Mouse (Mus musculus) small intestine, adult 2 months (tissue): ENCODE measurements around the gene Csdc2.
A peak's percentile ranks its signal among the peaks of the same experiment; 100 is the strongest.

Experiments used
- CTCF ChIP-seq: fragments of 200-500 bp; IDR thresholded peaks from 2 replicates; pipeline ENCODE4 v1.5.1; 2012; ENCODE audit warnings: low read depth, mild to moderate bottlenecking, control low read depth, inconsistent platforms, low read length, moderate library complexity, mixed read lengths; ENCODE audit not compliant: insufficient replicate concordance, insufficient read length; ENCODE audit errors: extremely low read depth
- POLR2A ChIP-seq: fragments of 200-500 bp; IDR thresholded peaks from 2 replicates; pipeline ENCODE4 v1.6.1; 2012; ENCODE audit warnings: low read depth, mild to moderate bottlenecking, control low read depth, inconsistent platforms, low read length, moderate library complexity

DNA sequence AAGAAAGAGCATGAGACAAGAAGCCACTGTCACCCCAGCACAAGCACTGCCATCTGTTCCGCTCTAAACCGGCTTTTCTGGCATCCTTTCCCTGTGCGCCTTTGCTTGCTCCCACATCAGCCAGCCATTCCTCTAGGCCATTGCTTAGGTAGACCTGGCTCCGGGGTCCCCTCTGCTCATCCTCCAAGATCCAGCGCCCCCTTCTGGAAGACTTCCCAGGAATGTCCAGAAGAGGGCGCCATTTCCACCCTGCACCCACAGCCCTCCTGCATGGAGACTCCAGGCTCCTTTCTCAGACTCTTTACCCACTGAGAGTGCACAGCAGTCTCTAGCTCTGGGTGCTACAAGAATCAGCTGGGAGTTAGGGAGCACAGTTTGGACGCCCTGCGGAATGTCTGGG, 19.9 kb downstream of the Csdc2 start:
- TF ChIP-seq CTCF (peak; percentile 97), POLR2A (no peak)
